Mouse (Mus musculus) inflammation-experienced regulatory T-cells (primary cell): ENCODE results near the gene Cep170. TPM values are rescaled to one million over a fixed set of nuclear protein-coding genes. Genes with fewer than 3 reads are reported as not detected.

ENCODE experiments used
- polyA plus RNA-seq, 2 experiments: library from polyadenylated mRNA; unstranded; fragments of 100-300 nt; shearing (Covaris generic); gene quantifications; one replicate each; pipeline ENCODE4 v1.2.1; 2017

Cep170 gene
- 10 to 100 TPM; 13.4 to 18.8 TPM for polyA plus RNA-seq

DNA sequence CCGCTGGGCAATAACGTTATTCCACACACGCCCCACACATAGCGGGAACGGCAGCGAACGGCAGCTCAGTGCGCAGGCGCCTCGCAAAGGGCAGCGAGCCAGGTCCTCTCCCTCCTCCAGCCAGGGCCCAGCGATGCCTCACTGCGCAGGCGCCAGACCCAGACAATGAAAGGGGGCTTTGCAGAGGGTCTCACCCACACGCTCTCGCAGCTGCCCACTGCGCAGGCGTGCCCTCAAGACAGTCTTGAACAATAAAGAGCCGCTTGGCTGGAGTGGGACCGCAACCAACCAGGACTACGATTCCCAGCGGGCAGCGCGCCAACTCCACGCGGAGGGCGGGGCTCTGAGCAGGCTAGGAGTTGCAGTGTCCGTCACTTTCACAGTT, at the start of gene Cep170:
Cep170 (minus strand) TSS at position 32 of the 385 bp plus-strand sequence.

GRCm38 (mm10) chr1:176814591-176815062, 760 bp upstream of the Cep170 start, which contains the start of gene Sdccag8:
Sdccag8 (plus strand) TSS chr1:176814660.

Other genes starting within 250 kb of the Cep170 start
- 10 to 100 TPM; 23.4 to 25.6 TPM for gene Sdccag8, start 593 bp upstream of the Cep170 start, polyA plus RNA-seq